Mouse (Mus musculus): Measurements from ENCODE around the gene Parva.

Parva gene

GRCm38 (mm10) chr7:112595226-112595850 lies 168.0 kb downstream of the Parva start:
- DNase-seq (ENCODE audit: extremely low read depth, low read depth, low spot score) = no peak

- DNase-seq (ENCODE audit: extremely low read depth, low read depth, low spot score) = no peak
Observed at GRCm38 (mm10) chr7:112599650-112600049, 172.3 kb downstream of the Parva start.

GRCm38 (mm10) chr7:112600163-112600562 lies 172.9 kb downstream of the Parva start:
- DNase-seq (ENCODE audit: extremely low read depth, low read depth, low spot score) = no peak

- DNase-seq (ENCODE audit: extremely low read depth, low read depth, low spot score) = no peak
Observed at GRCm38 (mm10) chr7:112602966-112603365, 175.7 kb downstream of the Parva start.

GRCm38 (mm10) chr7:112603496-112604170 lies 176.3 kb downstream of the Parva start:
- peak; percentile 23 for DNase-seq (ENCODE audit: extremely low read depth, low read depth, low spot score)

GRCm38 (mm10) chr7:112604209-112604608 lies 176.9 kb downstream of the Parva start:
- no peak for DNase-seq (ENCODE audit: extremely low read depth, low read depth, low spot score)

- no peak for DNase-seq (ENCODE audit: extremely low read depth, low read depth, low spot score)
Observed at GRCm38 (mm10) chr7:112614046-112614790, 186.9 kb downstream of the Parva start.

- peak; percentile 16 for DNase-seq (ENCODE audit: extremely low read depth, low read depth, low spot score)
Observed at GRCm38 (mm10) chr7:112614791-112615668, 187.7 kb downstream of the Parva start.

- no peak for DNase-seq (ENCODE audit: extremely low read depth, low read depth, low spot score)
Observed at GRCm38 (mm10) chr7:112620322-112621179, 193.2 kb downstream of the Parva start.

GRCm38 (mm10) chr7:112627481-112627880 lies 200.2 kb downstream of the Parva start:
- no peak for DNase-seq (ENCODE audit: extremely low read depth, low read depth, low spot score)

- DNase-seq (ENCODE audit: extremely low read depth, low read depth, low spot score) = no peak
Observed at GRCm38 (mm10) chr7:112634505-112635213, 207.4 kb downstream of the Parva start.

- DNase-seq (ENCODE audit: extremely low read depth, low read depth, low spot score) = no peak
Observed at GRCm38 (mm10) chr7:112635936-112636335, 208.6 kb downstream of the Parva start.

Data from fat pad, adult 2 months (tissue).